Mouse (Mus musculus) telencephalon, adult 2 months (tissue): ENCODE results near the gene 1700021F07Rik.

ENCODE experiments used
- DNase-seq: peaks from one replicate; pipeline ENCODE4 v3.0.0-alpha.2; 2011; ENCODE audit warnings: low read depth, low spot score

The 1700021F07Rik gene

GRCm38 (mm10) chr2:173561851-173562442, 39.6 kb downstream of the 1700021F07Rik start:
- DNase-seq: no peak

- DNase-seq: no peak
Observed at GRCm38 (mm10) chr2:173563336-173563735, 41.0 kb downstream of the 1700021F07Rik start.

- DNase-seq: no peak
Observed at GRCm38 (mm10) chr2:173564179-173564578, 41.8 kb downstream of the 1700021F07Rik start.
